Mouse (Mus musculus) intestine, postnatal 0 days (tissue): ENCODE measurements around the gene Ktn1. TPM values are rescaled to one million over a fixed set of nuclear protein-coding genes. Genes with fewer than 3 reads are reported as not detected.

Experiments
- ATAC-seq: fragments of 200-750 bp; cut with Nextera tagmentation; 2 replicates; pipeline ENCODE4 v1.8.0; 2017; ENCODE audit warnings: mild to moderate bottlenecking, moderate TSS enrichment, moderate library complexity
- H3K27ac ChIP-seq: fragments of 300-500 bp; sonication (generic); 2 replicates; pipeline ENCODE4 v1.5.1; 2014; ENCODE audit warnings: mild to moderate bottlenecking, low read depth, low read length, moderate library complexity
- H3K27me3 ChIP-seq: fragments of 300-500 bp; sonication (generic); replicated peaks from 2 replicates; pipeline ENCODE4 v1.6.1; 2014; ENCODE audit warnings: low read length, mixed read lengths; ENCODE audit not compliant: control insufficient read depth, insufficient read depth
- H3K36me3 ChIP-seq: fragments of 300-500 bp; sonication (generic); 2 replicates; pipeline ENCODE4 v1.6.1; 2014; ENCODE audit warnings: mild to moderate bottlenecking, moderate library complexity; ENCODE audit not compliant: control insufficient read depth, insufficient read depth
- H3K4me1 ChIP-seq: fragments of 300-500 bp; sonication (generic); replicated peaks from 2 replicates; pipeline ENCODE4 v1.6.1; 2014; ENCODE audit warnings: antibody characterized with exemption, low read length, mixed read lengths; ENCODE audit not compliant: control insufficient read depth, insufficient read depth
- H3K4me2 ChIP-seq: fragments of 300-500 bp; sonication (generic); replicated peaks from 2 replicates; pipeline ENCODE4 v1.6.1; 2014; ENCODE audit warnings: low read depth, mild to moderate bottlenecking, moderate library complexity
- H3K4me3 ChIP-seq: fragments of 300-500 bp; sonication (generic); 2 replicates; pipeline ENCODE4 v1.5.1; 2014; ENCODE audit warnings: low read depth, low read length
- H3K9ac ChIP-seq: fragments of 300-500 bp; sonication (generic); 2 replicates; pipeline ENCODE4 v1.6.1; 2014; ENCODE audit warnings: mild to moderate bottlenecking, low read depth, low read length
- H3K9me3 ChIP-seq: fragments of 300-500 bp; sonication (generic); 2 replicates; pipeline ENCODE4 v1.6.1; 2016; ENCODE audit warnings: mixed run types; ENCODE audit not compliant: control insufficient read depth
- CTCF ChIP-seq: sonication (generic); IDR thresholded peaks from 2 replicates; pipeline ENCODE4 v1.5.1; 2016; ENCODE audit warnings: low read depth, mild to moderate bottlenecking, control low read depth, antibody characterized with exemption, moderate library complexity
- WGBS: fragments of 180-500 bp; shearing (Covaris S2); extraction: QIAGEN DNeasy Blood & Tissue Kit; methylation state at CpG from one replicate; pipeline ENCODE4 v1.1.7; 2014; 5-methylcytosine and 5-hydroxymethylcytosine counted together
- polyA plus RNA-seq: library from polyadenylated mRNA; unstranded; fragments of >200 nt; fragmentation: Nextera tagmentation; extraction: Ambion mirVana; gene quantifications from 2 replicates; pipeline ENCODE4 v1.2.1, GENCODE M21; 2015

Gene Ktn1
- polyA plus RNA-seq, 1 experiment from 2014 or later: 33.7 TPM

DNA sequence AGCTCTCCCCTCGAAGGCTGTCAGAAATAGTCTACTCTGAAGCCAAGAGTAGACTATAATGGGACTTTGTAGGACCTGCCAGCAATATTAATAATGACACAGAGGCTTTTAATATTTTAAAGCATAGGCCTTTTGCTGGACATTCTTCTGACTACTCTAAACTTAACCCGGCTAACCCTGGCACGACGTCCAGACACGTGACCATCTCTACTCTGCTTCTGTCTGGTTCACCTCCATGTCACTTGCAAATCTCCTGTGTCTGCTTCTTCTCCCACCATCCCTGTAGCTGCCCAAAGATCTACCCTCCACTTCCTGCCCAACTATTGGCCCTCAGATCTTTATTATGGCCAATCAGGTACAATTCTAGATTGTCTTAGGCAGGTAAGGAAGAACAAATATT, 20.9 kb upstream of the Ktn1 start:
- Histone ChIP-seq H3K4me2 (no peak overlapping the region), H3K9ac (no peak overlapping the region), H3K36me3 (no peaks in the 10 kb centered on the region), H3K9me3 (no peaks in the 10 kb centered on the region), H3K4me1 (no peaks in the 10 kb centered on the region), H3K27me3 (no peaks in the 10 kb centered on the region), H3K27ac (no peak overlapping the region), H3K4me3 (no peak overlapping the region)
- WGBS: 87% methylated on average over 5 of the region's 5 CpGs
- no peak for TF ChIP-seq CTCF
- ATAC-seq: no peak

DNA sequence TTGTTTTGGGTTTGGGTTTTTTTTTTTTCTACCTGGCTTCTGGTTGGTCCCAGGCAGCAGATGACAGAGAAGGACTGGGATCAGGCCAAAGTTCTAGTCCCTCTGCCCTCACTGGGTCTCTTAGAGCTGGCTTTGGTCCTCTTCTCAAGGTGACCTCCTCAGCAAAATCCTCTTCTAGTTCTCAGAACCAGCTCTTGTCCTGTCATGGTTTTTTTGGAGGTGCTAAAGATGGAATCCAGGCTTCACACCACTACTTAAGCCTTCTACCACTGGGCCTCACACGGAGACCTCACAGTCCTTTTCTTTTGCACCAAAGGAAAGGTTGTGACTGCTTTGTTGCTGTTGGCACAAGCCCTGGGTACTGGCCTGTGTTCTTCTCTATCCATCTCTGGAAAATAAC, 15.8 kb upstream of the Ktn1 start:
- no peaks in the 10 kb centered on the region for H3K9me3 ChIP-seq
- ATAC-seq: no peak
- no peak overlapping the region for H3K9ac ChIP-seq
- H3K4me2 ChIP-seq: no peak overlapping the region
- no peak overlapping the region for H3K27ac ChIP-seq
- no peak overlapping the region for H3K4me3 ChIP-seq
- TF ChIP-seq CTCF: no peak
- 0 out of 2 replicates have a peak, but pooled peaks cover 3% of the 10 kb centered on the region for H3K4me1 ChIP-seq
- H3K36me3 ChIP-seq: no peaks in the 10 kb centered on the region
- H3K27me3 ChIP-seq: no peaks in the 10 kb centered on the region
- 83% methylated on average over 1 of the region's 1 CpGs for WGBS

DNA sequence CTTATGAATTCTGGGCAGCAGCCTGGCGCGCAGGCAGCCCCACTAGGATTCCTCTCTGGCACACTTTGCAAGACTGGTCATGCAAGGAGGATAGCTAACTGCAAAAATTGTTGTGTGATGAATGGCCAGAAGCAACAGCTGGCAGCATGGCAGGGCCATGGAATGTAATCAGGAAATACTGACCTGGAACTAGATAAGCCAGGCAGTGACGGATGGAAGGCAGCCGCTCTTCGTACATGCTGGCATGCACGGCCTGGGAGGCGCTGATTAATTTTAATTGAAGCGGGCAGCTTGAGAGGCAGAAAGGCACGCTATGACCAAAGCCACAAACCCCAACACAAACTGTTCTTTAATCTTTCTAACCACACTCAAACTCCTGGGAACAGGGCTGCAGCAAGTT, 13.8 kb upstream of the Ktn1 start:
- 0 out of 2 replicates have a peak, but pooled peaks cover 3% of the 10 kb centered on the region for H3K4me1 ChIP-seq
- no peak overlapping the region for H3K9ac ChIP-seq
- H3K4me3 ChIP-seq: no peak overlapping the region
- H3K9me3 ChIP-seq: no peaks in the 10 kb centered on the region
- no peak overlapping the region for H3K4me2 ChIP-seq
- TF ChIP-seq CTCF: no peak
- no peak for ATAC-seq
- WGBS: 23% methylated on average over 9 of the region's 9 CpGs
- no peak overlapping the region for H3K27ac ChIP-seq
- H3K27me3 ChIP-seq: no peaks in the 10 kb centered on the region
- no peaks in the 10 kb centered on the region for H3K36me3 ChIP-seq

DNA sequence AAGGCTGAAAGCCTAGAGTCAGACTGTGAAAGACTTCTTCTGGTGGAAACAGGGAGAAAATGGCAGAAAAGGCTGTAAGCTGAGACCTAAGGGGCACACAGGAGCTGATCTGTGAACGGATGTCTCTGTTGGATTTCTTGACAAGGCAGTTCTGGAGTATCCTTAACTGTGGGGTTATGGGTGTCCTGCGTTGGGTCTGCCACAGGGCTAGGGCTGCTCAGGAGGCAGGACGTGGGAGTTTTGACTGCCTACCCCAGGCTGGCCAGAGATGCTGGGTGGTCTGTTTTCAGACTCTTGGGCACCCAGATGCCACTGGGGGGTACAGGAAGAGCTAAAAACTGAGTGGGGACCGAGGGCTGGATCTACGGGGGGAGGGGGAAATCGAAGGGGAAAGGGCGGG, 13.4 kb upstream of the Ktn1 start:
- WGBS: 74% methylated on average over 7 of the region's 7 CpGs
- H3K4me2 ChIP-seq: no peak overlapping the region
- H3K36me3 ChIP-seq: no peaks in the 10 kb centered on the region
- no peak overlapping the region for H3K27ac ChIP-seq
- H3K27me3 ChIP-seq: no peaks in the 10 kb centered on the region
- TF ChIP-seq CTCF: no peak
- ATAC-seq: no peak
- no peak overlapping the region for H3K9ac ChIP-seq
- H3K4me1 ChIP-seq: 0 out of 2 replicates have a peak, but pooled peaks cover 3% of the 10 kb centered on the region
- H3K9me3 ChIP-seq: no peaks in the 10 kb centered on the region
- H3K4me3 ChIP-seq: no peak overlapping the region

DNA sequence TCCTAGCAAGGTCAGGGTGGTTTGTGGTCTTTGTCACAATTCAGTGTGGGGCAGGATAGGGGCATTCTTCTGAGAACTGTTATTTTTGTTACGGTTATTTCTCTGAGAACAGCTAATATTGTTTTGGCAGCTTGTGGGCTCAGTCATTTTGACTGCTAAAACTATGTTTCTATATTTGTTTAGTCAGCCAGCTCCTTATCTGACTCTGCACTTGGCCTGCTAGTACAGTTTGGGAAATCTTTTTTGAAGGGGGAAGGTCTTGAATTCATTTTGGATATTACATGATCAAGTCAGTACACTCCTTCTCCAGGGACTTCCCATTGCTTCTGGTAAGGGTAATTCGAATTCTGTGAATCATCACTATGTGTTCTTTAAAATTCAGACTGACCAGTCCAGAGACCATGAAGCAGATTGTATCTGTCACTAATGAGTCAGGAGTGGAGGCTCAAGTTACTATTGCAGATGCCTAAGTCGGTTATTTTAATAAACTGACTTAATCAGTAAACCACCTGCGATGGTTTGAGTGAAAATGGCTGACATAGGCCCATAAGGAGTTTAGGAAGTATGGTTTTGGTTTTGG, 9.8 kb upstream of the Ktn1 start:
- no peak overlapping the region for H3K9ac ChIP-seq
- H3K27ac ChIP-seq: no peak overlapping the region
- no peak overlapping the region for H3K4me3 ChIP-seq
- H3K36me3 ChIP-seq: no peaks in the 10 kb centered on the region
- WGBS: 80% methylated on average over 4 of the region's 4 CpGs
- no peak for ATAC-seq
- no peak overlapping the region for H3K4me2 ChIP-seq
- no peaks in the 10 kb centered on the region for H3K27me3 ChIP-seq
- H3K9me3 ChIP-seq: no peaks in the 10 kb centered on the region
- TF ChIP-seq CTCF: no peak
- H3K4me1 ChIP-seq: 0 out of 2 replicates have a peak, but pooled peaks cover 3% of the 10 kb centered on the region

DNA sequence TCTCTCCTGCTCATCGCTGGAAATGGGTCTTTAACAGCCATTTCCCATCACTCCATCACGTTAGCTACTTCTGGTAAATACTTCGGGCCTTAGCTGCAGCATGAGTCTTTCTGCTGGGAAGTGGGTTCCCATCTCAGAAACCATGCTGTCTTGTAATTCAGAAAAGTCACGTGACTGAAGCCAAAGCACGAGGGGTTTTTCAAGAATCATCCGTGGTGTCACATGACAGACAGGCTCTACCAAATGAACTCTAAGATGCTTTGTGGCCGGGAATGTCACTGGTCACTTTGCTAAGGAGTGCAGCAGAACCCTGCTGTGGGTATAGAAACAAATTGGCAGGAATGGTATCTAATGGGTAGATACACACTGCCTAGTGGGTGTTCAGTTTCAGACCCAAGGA, 2.6 kb upstream of the Ktn1 start:
- TF ChIP-seq CTCF: no peak
- no peaks in the 10 kb centered on the region for H3K36me3 ChIP-seq
- no peak overlapping the region for H3K4me2 ChIP-seq
- WGBS: 62% methylated on average over 7 of the region's 7 CpGs
- H3K27me3 ChIP-seq: no peaks in the 10 kb centered on the region
- no peaks in the 10 kb centered on the region for H3K9me3 ChIP-seq
- no peak overlapping the region for H3K4me3 ChIP-seq
- H3K4me1 ChIP-seq: no peaks in the 10 kb centered on the region
- no peak overlapping the region for H3K9ac ChIP-seq
- ATAC-seq: no peak
- no peak overlapping the region for H3K27ac ChIP-seq

DNA sequence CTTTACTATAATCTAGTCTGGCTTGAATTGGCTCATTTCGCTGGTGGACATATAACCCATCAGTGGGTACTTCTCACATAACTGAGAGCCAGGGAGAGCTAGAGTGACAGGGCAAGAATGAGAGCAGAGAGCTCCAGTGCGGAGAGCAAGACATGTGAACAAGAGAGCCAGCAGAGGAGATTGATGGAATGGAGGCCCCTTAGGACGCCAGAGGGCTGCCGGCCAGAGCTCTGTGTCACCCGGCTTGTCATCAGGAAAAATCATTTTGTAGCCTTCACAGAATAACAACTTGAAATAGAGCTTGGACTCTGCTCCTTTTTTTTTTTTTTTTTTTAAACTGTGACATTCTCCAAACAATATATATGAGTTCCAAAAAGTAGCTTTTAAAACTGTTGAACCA, 2.0 kb upstream of the Ktn1 start:
- no peak overlapping the region for H3K4me3 ChIP-seq
- no peak for TF ChIP-seq CTCF
- H3K9me3 ChIP-seq: no peaks in the 10 kb centered on the region
- H3K9ac ChIP-seq: no peak overlapping the region
- H3K4me2 ChIP-seq: no peak overlapping the region
- no peaks in the 10 kb centered on the region for H3K4me1 ChIP-seq
- 59% methylated on average over 5 of the region's 5 CpGs for WGBS
- no peak for ATAC-seq
- H3K27me3 ChIP-seq: no peaks in the 10 kb centered on the region
- H3K36me3 ChIP-seq: no peaks in the 10 kb centered on the region
- no peak overlapping the region for H3K27ac ChIP-seq
